Mouse (Mus musculus) ES-E14 (cell line): ENCODE results near the gene 1700029P11Rik.

Experiments used
- CHD2 ChIP-seq: IDR thresholded peaks from 2 replicates; pipeline ENCODE4 v1.6.1; 2014; ENCODE audit warnings: mild to moderate bottlenecking, low read depth, low read length, inconsistent platforms
- ZC3H11A ChIP-seq: IDR thresholded peaks from 2 replicates; pipeline ENCODE4 v1.6.1; 2012; ENCODE audit warnings: low read depth, mild to moderate bottlenecking, inconsistent platforms, low read length, borderline replicate concordance

DNA sequence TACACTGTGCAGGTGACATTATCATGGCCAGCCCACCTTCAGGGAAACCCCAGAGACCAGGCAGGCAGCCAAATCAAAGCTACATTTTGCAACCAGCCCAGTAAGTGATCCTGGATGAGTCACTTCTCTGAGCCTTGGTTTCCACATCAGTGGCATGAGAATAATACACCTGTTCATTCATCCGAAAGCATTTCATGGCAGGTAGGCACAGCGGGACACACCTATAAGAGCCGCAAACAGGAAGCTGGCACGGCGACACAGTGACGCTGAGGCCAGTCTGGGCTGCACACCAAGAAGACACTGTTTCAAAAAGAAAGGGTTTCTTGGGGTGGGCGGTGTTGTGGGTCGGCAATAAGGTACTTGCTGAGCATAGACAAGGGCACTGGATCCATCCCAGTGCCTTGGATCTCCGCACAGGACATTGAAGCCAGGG lies 26.2 kb upstream of the 1700029P11Rik start:
- TF ChIP-seq CHD2 (no peak), ZC3H11A (no peak)
